Mouse (Mus musculus) thymus, adult 2 months (tissue): ENCODE results near the gene Tbc1d10c.

ENCODE experiments used
- CTCF ChIP-seq: fragments of 200-500 bp; IDR thresholded peaks from 2 replicates; pipeline ENCODE4 v1.5.1; 2012; ENCODE audit warnings: mild to moderate bottlenecking, control low read depth, low read length, moderate library complexity, borderline replicate concordance; ENCODE audit not compliant: control insufficient read depth, poor library complexity, insufficient read depth; ENCODE audit errors: extremely low read depth
- POLR2A ChIP-seq: fragments of 200-500 bp; IDR thresholded peaks from 2 replicates; pipeline ENCODE4 v1.6.1; 2012; ENCODE audit warnings: mild to moderate bottlenecking, low read length, control low read depth, moderate library complexity; ENCODE audit not compliant: control insufficient read depth, poor library complexity, insufficient read depth; ENCODE audit errors: extremely low read depth

DNA sequence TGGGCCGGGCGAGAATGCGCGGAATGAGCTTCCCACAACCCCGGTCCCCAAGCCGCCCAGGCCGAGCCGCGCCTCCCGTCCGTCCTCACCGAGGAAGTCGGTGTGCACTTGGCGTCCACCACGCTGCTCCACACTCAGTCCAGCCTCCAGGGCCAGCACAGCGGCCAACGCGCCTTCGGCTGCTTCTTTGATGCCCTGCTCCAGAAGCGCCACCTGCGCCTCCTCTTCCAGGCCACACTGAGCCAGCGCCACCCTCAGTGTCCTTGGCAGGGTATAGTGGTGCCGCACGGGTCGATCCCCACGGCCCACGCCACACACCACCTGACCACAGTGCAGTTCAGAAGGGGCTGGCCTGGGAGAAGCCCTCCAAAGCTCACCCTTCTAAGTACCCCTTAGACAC, 21.3 kb downstream of the Tbc1d10c start:
- TF ChIP-seq CTCF: no peak
- no peak for TF ChIP-seq POLR2A
